Mouse (Mus musculus): ENCODE measurements around the gene Ddrgk1. TPM values are rescaled to one million over a fixed set of nuclear protein-coding genes. Genes with fewer than 3 reads are reported as not detected.
"Not testable (repeated sequence)": the region's sequence is repeated elsewhere in the genome, so short reads cannot be mapped to it uniquely, and the experiment has no call there.

Gene Ddrgk1
- total RNA-seq, 2 experiments from 2014 or later, result 97.6 to 98.1 TPM

GRCm38 (mm10) chr2:130679899-130680298 is 15.4 kb upstream of the Ddrgk1 start:
- no peak for TF ChIP-seq CTCF (conservative IDR thresholded peaks at IDR 0.05)
- Histone ChIP-seq H3K27ac (no peak overlapping the region), H3K4me3 (no peak overlapping the region)
- DNase-seq (ENCODE audit: low spot score in 2 of 2), result no peak

- Histone ChIP-seq H3K4me3 (no peak overlapping the region), H3K27ac (peak overlapping the region; percentile 23; the same call in 1 of the 2 replicates)
- no peak for TF ChIP-seq CTCF (conservative IDR thresholded peaks at IDR 0.05)
- DNase-seq (ENCODE audit: low spot score in 2 of 2), result peak; percentile 55 to 77
Measured at GRCm38 (mm10) chr2:130679154-130679553, 14.7 kb upstream of the Ddrgk1 start.

- Histone ChIP-seq H3K27ac (no peak overlapping the region), H3K4me3 (no peak overlapping the region)
- no peak for DNase-seq (ENCODE audit: low spot score in 2 of 2)
- TF ChIP-seq CTCF (conservative IDR thresholded peaks at IDR 0.05), result no peak
Measured at GRCm38 (mm10) chr2:130677211-130677610, 12.8 kb upstream of the Ddrgk1 start.

GRCm38 (mm10) chr2:130667559-130667958 is 3.1 kb upstream of the Ddrgk1 start, which contains the start of gene Itpa:
Gene Itpa, plus strand, starts transcription at chr2:130667610.
- peak; percentile 82 to 88 for DNase-seq (ENCODE audit: low spot score in 2 of 2)
- peak within 1 kb of the TSS; percentile 89 for H3K27ac ChIP-seq
- H3K4me3 ChIP-seq, result peak within 1 kb of the TSS; percentile 85
- peak; percentile 81 for TF ChIP-seq CTCF (conservative IDR thresholded peaks at IDR 0.05)

- peak overlapping the region; percentile 99 for H3K27ac ChIP-seq
- H3K4me3 ChIP-seq, result peak overlapping the region; percentile 66
- DNase-seq (ENCODE audit: low spot score in 2 of 2), result no peak
- no peak for TF ChIP-seq CTCF (conservative IDR thresholded peaks at IDR 0.05)
Measured at GRCm38 (mm10) chr2:130663342-130663741, 1.1 kb downstream of the Ddrgk1 start.

DNA sequence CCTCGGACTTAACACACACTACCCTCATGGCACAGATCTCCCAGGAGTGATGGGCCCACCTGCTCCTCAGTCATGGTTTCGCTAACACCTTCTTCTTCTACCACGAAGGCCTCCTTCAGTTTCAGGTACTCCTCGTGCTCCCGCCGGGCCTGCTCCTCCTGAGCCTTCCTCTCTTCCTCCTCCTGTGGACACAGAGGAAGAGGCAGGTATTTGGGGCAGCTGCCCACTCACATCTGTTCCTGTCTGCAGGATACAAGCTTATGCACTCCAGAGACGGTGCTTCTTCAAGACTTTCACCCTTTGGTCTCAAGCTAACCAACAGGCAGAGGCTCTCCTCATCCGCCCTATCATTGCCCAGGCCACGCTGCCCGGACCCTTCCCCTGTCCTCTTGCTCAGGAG is 5.9 kb downstream of the Ddrgk1 start:
- Histone ChIP-seq H3K27ac (peak overlapping the region; percentile 99), H3K4me3 (no peak overlapping the region)
- no peak for TF ChIP-seq CTCF (conservative IDR thresholded peaks at IDR 0.05)
- DNase-seq (ENCODE audit: low spot score in 2 of 2), result no peak

GRCm38 (mm10) chr2:130657541-130657940 is 6.9 kb downstream of the Ddrgk1 start:
- TF ChIP-seq CTCF (conservative IDR thresholded peaks at IDR 0.05), result no peak
- H3K27ac ChIP-seq, result peak overlapping the region; percentile 99

GRCm38 (mm10) chr2:130656536-130656935 is 7.9 kb downstream of the Ddrgk1 start:
- peak overlapping the region; percentile 99 for H3K27ac ChIP-seq
- TF ChIP-seq CTCF (conservative IDR thresholded peaks at IDR 0.05), result no peak
- DNase-seq (ENCODE audit: low spot score in 2 of 2), result peak; percentile 53 to 55
- no peak overlapping the region for H3K4me3 ChIP-seq

More at GRCm38 (mm10) chr2:130657541-130657940, 6.9 kb downstream of the Ddrgk1 start:
- H3K4me3 ChIP-seq, result no peak overlapping the region
- peak; percentile 90 to 92 for DNase-seq (ENCODE audit: low spot score in 2 of 2)

DNA sequence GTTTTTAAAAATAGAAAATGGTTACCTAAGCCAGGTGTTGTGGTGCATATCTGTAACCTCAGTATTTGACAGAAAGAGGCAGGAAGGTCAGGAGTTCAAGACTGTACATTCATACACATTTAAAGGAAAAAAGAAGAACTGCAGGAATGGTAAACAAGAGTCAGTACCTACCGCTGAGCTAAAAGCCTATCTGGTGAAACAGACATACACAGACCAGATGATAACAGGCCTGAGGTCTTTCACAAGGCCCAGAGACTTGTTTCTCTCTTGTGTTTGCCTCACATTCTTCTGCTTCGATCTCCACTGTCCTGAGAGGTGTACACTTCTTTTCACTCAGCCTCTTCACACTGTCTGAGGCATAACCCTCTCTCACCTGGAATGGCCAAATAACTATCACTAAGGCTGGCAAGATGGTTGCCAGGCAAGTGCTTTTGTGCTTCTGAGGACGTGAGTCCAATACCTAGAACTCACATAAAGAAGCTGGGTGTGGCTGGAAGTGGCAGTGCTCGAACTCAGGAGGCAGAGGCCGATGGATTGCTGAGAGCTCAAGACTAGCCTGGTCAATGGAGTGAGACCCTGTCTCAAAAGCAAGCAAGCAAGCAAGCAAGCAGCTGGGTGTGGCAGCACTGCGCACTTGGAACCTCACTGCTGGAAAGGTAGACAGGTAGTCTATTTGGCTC is 8.7 kb downstream of the Ddrgk1 start:
- H3K27ac ChIP-seq, result peak overlapping the region; percentile 99
- no peak for DNase-seq (ENCODE audit: low spot score in 2 of 2)
- no peak for TF ChIP-seq CTCF (conservative IDR thresholded peaks at IDR 0.05)
- no peak overlapping the region for H3K4me3 ChIP-seq

DNA sequence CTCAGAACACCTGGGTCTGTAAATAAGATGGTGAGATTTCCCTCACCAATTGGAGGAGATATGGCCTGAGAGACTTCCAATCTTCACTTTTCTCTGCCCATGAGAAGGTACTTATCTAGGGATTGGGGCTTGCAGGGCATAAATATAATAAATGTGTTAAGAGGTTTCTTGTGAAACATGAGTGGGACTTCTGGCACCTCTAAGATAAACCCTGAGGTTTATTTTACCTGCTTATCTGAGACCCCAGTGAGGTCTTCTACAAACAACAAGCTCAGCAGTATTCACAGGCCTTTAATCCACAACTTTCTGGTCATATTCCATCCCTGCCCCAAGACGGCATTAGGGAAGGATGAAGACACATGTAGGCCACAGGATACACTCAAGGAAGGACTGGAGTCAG is 10.7 kb downstream of the Ddrgk1 start:
- Histone ChIP-seq H3K27ac (peak overlapping the region; percentile 73), H3K4me3 (no peak overlapping the region)
- no peak for TF ChIP-seq CTCF (conservative IDR thresholded peaks at IDR 0.05)

DNA sequence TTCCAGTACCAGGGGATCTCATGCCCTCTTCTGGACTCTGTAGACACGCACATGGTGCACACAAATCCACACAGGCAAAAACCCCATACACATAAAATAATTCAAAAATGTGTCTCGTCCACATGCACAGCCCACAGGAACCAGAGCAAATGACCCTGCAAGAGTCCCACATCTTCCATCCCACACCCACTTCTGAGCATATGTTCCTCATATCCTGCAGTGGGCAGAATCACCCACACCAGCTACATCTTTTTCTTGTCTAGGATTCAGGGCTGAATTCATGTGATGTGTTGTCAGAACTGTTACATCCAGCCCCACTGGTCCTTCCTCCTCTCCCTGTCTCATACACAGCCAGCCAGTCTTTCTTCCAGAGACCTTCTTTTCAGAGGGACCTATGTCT is 11.2 kb downstream of the Ddrgk1 start:
- no peak for DNase-seq (ENCODE audit: low spot score in 2 of 2)
- H3K27ac ChIP-seq, result peak overlapping the region; percentile 73
- no peak overlapping the region for H3K4me3 ChIP-seq
- 0 out of 2 replicates have a peak, but pooled peaks have one; percentile 12 for TF ChIP-seq CTCF (conservative IDR thresholded peaks at IDR 0.05)

More for the DNA sequence above, 10.7 kb downstream of the Ddrgk1 start:
- no peak for DNase-seq (ENCODE audit: low spot score in 2 of 2)

DNA sequence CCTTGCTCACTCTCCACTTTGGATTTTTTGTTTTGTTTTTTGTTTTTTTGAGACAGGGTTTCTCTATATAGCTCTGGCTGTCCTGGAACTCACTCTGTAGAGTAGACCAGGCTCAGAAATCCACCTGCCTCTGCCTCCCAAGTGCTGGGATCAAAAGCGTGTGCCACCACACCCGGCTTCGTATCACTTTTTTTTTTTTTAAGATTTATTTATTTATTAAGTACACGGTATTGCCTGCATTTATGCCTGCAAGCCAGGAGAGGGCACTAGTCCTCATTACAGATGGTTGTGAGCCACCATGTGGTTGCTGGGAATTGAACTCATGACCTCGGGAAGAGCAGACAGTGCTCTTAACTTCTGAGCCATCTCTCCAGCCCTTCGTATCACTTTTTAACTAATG is 15.4 kb downstream of the Ddrgk1 start:
- not testable (repeated sequence) for H3K27ac ChIP-seq; H3K4me3 ChIP-seq; DNase-seq (ENCODE audit: low spot score in 2 of 2)
- peak; percentile 50 for TF ChIP-seq CTCF (conservative IDR thresholded peaks at IDR 0.05)

- DNase-seq (ENCODE audit: low spot score in 2 of 2), result no peak
- Histone ChIP-seq H3K27ac (peak overlapping the region; percentile 49; the same call in 1 of the 2 replicates), H3K4me3 (no peak overlapping the region)
- TF ChIP-seq CTCF (conservative IDR thresholded peaks at IDR 0.05), result no peak
Measured at GRCm38 (mm10) chr2:130645198-130645597, 19.3 kb downstream of the Ddrgk1 start.
